Mouse (Mus musculus): ENCODE measurements around the gene Optn. TPM values are rescaled to one million over a fixed set of nuclear protein-coding genes. Genes with fewer than 3 reads are reported as not detected.
A peak's percentile ranks its signal among the peaks of the same experiment; 100 is the strongest.
"Not testable (repeated sequence)": the region's sequence is repeated elsewhere in the genome, so short reads cannot be mapped to it uniquely, and the experiment has no call there.

Optn gene
- total and polyA plus RNA-seq, 3 experiments = 16.5 to 100.0 (median 76.3) TPM

- Histone ChIP-seq H3K27me3 (ENCODE audit: control insufficient read depth, insufficient read depth, low read length) (no peaks in the 10 kb centered on the region), H3K27ac (no peak overlapping the region), H3K79me2 (replicated peaks; ENCODE audit: control insufficient read depth, insufficient read depth, low read length) (no peaks in the 10 kb centered on the region), H3K9ac (ENCODE audit: low read depth, low read length) (no peak overlapping the region), H3K36me3 (ENCODE audit: control insufficient read depth, insufficient read depth, low read length) (no peaks in the 10 kb centered on the region), H3K4me1 (ENCODE audit: control insufficient read depth, insufficient read depth, low read length) (no peaks in the 10 kb centered on the region), H3K4me3 (no peak overlapping the region)
- 16% methylated on average over 20 of the region's 20 CpGs for WGBS
- TF ChIP-seq CTCF (IDR thresholded peaks at IDR 0.05) (no peak), POLR2A (IDR thresholded peaks at IDR 0.05; ENCODE audit: insufficient read depth, low read depth, low read length) (no peak), EP300 (IDR thresholded peaks at IDR 0.05; ENCODE audit: insufficient read depth, low read depth, low read length) (no peak)
- intact Hi-C loops (cut with DNase I) = no loop called here
- no peak for DNase-seq
These were observed 34.1 kb upstream of the Optn start for GRCm38 (mm10) chr2:5097786-5098445.

DNA sequence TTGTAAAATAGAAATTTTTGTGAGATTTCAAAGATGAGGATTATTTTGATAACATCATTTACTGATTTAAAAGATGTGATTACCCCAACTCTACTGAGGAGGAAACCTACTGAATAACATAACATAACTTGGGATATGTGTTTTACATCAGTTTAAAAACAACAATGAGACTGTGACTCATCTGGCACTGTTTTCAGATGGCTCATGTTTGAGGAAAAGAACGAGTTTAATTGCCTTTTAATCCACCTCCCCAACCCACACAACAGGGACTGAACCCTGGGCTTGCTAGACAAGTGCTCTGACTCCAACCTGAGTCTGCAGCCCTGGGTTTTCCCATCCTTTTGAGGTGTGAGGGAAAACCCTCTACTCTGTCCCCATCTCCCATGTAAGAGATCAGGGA lies 31.5 kb upstream of the Optn start:
- Histone ChIP-seq H3K9ac (ENCODE audit: low read depth, low read length) (no peak overlapping the region), H3K79me2 (replicated peaks; ENCODE audit: control insufficient read depth, insufficient read depth, low read length) (no peaks in the 10 kb centered on the region), H3K27me3 (ENCODE audit: control insufficient read depth, insufficient read depth, low read length) (no peaks in the 10 kb centered on the region), H3K4me1 (ENCODE audit: control insufficient read depth, insufficient read depth, low read length) (no peaks in the 10 kb centered on the region), H3K4me3 (no peak overlapping the region), H3K36me3 (ENCODE audit: control insufficient read depth, insufficient read depth, low read length) (no peaks in the 10 kb centered on the region), H3K27ac (no peak overlapping the region)
- TF ChIP-seq EP300 (IDR thresholded peaks at IDR 0.05; ENCODE audit: insufficient read depth, low read depth, low read length) = no peak
- intact Hi-C loops (cut with DNase I) = no loop called here
- WGBS = 5% methylated on average over 1 of the region's 1 CpGs
- no peak for DNase-seq

DNA sequence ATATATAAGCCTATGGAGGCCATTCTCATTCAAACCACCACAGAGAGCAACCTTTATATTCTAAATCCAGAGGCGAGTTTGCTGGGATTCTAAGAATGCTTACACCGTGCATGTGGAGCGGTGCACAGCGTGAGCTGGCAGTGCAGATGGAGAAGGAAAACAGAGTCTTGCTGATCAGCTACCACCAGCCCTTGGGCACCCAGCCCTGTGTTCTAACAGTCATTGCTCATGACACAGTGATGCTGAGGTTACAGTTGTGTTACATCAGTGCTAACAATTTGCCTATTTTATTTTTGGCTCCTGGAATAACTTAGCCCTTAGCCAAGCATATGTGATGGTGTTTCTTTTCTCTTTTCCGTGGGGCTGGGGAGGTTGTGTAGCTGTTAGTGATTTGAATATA lies 31.0 kb upstream of the Optn start:
- no peaks in the 10 kb centered on the region for H3K4me1 ChIP-seq (ENCODE audit: control insufficient read depth, insufficient read depth, low read length)
- no peaks in the 10 kb centered on the region for H3K79me2 ChIP-seq (replicated peaks; ENCODE audit: control insufficient read depth, insufficient read depth, low read length)
- H3K27me3 ChIP-seq (ENCODE audit: control insufficient read depth, insufficient read depth, low read length) = no peaks in the 10 kb centered on the region
- intact Hi-C loops (cut with DNase I) = no loop called here
- H3K27ac ChIP-seq = no peak overlapping the region
- H3K9ac ChIP-seq (ENCODE audit: low read depth, low read length) = no peak overlapping the region
- H3K4me3 ChIP-seq = no peak overlapping the region
- no peaks in the 10 kb centered on the region for H3K36me3 ChIP-seq (ENCODE audit: control insufficient read depth, insufficient read depth, low read length)
- 88% methylated on average over 5 of the region's 5 CpGs for WGBS
- DNase-seq = no peak
- TF ChIP-seq POLR2A (IDR thresholded peaks at IDR 0.05; ENCODE audit: insufficient read depth, low read depth, low read length) (no peak), CTCF (IDR thresholded peaks at IDR 0.05) (no peak), EP300 (IDR thresholded peaks at IDR 0.05; ENCODE audit: insufficient read depth, low read depth, low read length) (no peak)

DNA sequence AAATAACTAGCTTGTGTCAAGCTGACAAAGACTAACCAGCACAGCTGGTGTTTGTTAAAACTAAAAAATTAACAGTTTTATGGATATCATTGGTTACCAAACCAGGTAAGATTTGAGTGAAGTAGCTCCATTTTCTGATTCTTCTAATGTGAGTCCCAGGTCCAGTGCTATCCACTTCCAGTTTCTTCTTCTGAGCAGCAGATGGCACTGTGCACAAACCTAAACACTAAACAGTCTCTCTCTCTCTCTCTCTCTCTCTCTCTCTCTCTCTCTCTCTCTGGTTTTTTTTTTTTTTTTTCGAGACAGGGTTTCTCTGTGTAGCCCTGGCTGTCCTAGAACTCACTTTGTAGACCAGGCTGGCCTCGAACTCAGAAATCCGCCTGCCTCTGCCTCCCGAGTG lies 26.5 kb upstream of the Optn start:
- WGBS = 62% methylated on average over 4 of the region's 4 CpGs

DNA sequence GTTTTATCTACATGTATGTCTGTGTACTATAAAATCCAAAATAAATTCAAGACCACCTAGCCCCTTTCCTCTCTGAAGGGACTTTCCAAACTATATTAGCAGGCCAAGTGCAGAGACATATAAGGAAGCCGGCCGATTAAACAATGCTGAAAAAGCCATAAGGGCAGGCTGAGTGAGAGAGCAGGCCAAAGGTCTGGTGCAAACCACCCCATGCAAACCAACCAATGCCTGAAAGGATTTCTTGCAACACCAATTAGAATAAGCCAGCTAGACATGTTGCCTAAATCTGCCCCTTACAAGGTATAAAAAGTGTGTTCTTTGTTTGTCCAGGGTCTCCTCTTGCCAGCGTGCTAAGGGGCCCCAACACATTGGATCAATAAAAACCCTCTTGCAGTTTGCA lies 23.8 kb upstream of the Optn start:
- intact Hi-C loops (cut with DNase I) = loop anchor here (2.0 to 10.0 kb wide), 2 partner anchors 309 to 717 kb away; no protein-coding TSS in a partner anchor
- Histone ChIP-seq H3K9ac (ENCODE audit: low read depth, low read length) (no peak overlapping the region), H3K36me3 (ENCODE audit: control insufficient read depth, insufficient read depth, low read length) (no peaks in the 10 kb centered on the region), H3K4me3 (no peak overlapping the region), H3K27me3 (ENCODE audit: control insufficient read depth, insufficient read depth, low read length) (no peaks in the 10 kb centered on the region), H3K27ac (no peak overlapping the region), H3K4me1 (ENCODE audit: control insufficient read depth, insufficient read depth, low read length) (no peaks in the 10 kb centered on the region), H3K79me2 (replicated peaks; ENCODE audit: control insufficient read depth, insufficient read depth, low read length) (no peaks in the 10 kb centered on the region)
- DNase-seq = no peak
- no peak for TF ChIP-seq CTCF (IDR thresholded peaks at IDR 0.05)
- TF ChIP-seq EP300 (IDR thresholded peaks at IDR 0.05; ENCODE audit: insufficient read depth, low read depth, low read length) = no peak
- no peak for TF ChIP-seq POLR2A (IDR thresholded peaks at IDR 0.05; ENCODE audit: insufficient read depth, low read depth, low read length)
- 88% methylated on average over 3 of the region's 3 CpGs for WGBS

More for the DNA sequence above, 26.5 kb upstream of the Optn start:
- intact Hi-C loops (cut with DNase I); H3K36me3 ChIP-seq (ENCODE audit: control insufficient read depth, insufficient read depth, low read length); H3K79me2 ChIP-seq (replicated peaks; ENCODE audit: control insufficient read depth, insufficient read depth, low read length); H3K27me3 ChIP-seq (ENCODE audit: control insufficient read depth, insufficient read depth, low read length); H3K27ac ChIP-seq; H3K9ac ChIP-seq (ENCODE audit: low read depth, low read length); DNase-seq; H3K4me3 ChIP-seq; H3K4me1 ChIP-seq (ENCODE audit: control insufficient read depth, insufficient read depth, low read length): not testable (repeated sequence)
- peak; percentile 63 for TF ChIP-seq CTCF (IDR thresholded peaks at IDR 0.05)

DNA sequence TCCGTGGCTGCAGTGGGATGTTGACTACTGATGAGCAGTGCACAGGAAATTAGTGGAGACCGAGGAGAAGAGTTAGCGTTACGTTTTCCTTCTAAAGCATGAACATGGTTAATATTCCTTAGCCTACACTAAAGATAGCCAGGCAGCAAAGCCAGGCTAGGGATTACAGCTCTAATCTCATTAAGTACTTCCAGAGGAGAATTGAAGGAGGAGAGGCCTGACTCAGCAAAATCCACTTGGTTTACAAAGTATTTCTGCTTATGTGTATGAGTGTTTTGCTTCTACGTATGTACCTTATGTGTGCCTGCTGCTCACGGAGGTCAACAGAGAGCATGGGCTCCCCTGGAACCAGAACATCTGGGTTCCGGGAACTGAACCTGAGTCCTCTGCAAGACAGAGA lies 19.9 kb upstream of the Optn start:
- no peaks in the 10 kb centered on the region for H3K27me3 ChIP-seq (ENCODE audit: control insufficient read depth, insufficient read depth, low read length)
- no peak for DNase-seq
- no peak overlapping the region for H3K27ac ChIP-seq
- H3K79me2 ChIP-seq (replicated peaks; ENCODE audit: control insufficient read depth, insufficient read depth, low read length) = no peaks in the 10 kb centered on the region
- 93% methylated on average over 7 of the region's 7 CpGs for WGBS
- no peaks in the 10 kb centered on the region for H3K4me1 ChIP-seq (ENCODE audit: control insufficient read depth, insufficient read depth, low read length)
- intact Hi-C loops (cut with DNase I) = loop anchor here (5.0 to 10.0 kb wide), 2 partner anchors 689 to 721 kb away; no protein-coding TSS in a partner anchor
- TF ChIP-seq EP300 (IDR thresholded peaks at IDR 0.05; ENCODE audit: insufficient read depth, low read depth, low read length) (no peak), POLR2A (IDR thresholded peaks at IDR 0.05; ENCODE audit: insufficient read depth, low read depth, low read length) (no peak), CTCF (IDR thresholded peaks at IDR 0.05) (no peak)
- no peak overlapping the region for H3K4me3 ChIP-seq
- no peaks in the 10 kb centered on the region for H3K36me3 ChIP-seq (ENCODE audit: control insufficient read depth, insufficient read depth, low read length)
- no peak overlapping the region for H3K9ac ChIP-seq (ENCODE audit: low read depth, low read length)

Measured in heart, adult 2 months (tissue).